Mouse (Mus musculus) G1E (cell line): ENCODE measurements at regions not wholly inside any gene's neighbourhood (a gene's known extent, or its start where the extent isn't known, plus 50 kb on each side); places are given as distances from the start of the nearest gene placed in this dataset.

Experiments
- CTCF ChIP-seq: IDR thresholded peaks from 2 replicates; pipeline ENCODE4 v1.5.1; 2012; ENCODE audit warnings: low read depth, low read length, inconsistent platforms, mixed read lengths
- GATA1 ChIP-seq: IDR thresholded peaks from 2 replicates; pipeline ENCODE4 v1.6.1; 2012; ENCODE audit warnings: borderline replicate concordance, low read length, inconsistent platforms, mixed read lengths
- GATA2 ChIP-seq: IDR thresholded peaks from 2 replicates; pipeline ENCODE4 v1.6.1; 2012; ENCODE audit warnings: low read depth, low read length, inconsistent platforms, borderline replicate concordance
- POLR2AphosphoS5 ChIP-seq: IDR thresholded peaks from 2 replicates; pipeline ENCODE4 v1.6.1; 2012; ENCODE audit warnings: low read depth, low read length, inconsistent platforms; ENCODE audit not compliant: insufficient replicate concordance
- TAL1 ChIP-seq: conservative IDR thresholded peaks from 2 replicates; pipeline ENCODE4 v1.6.1; 2012; ENCODE audit warnings: low read depth, low read length, inconsistent platforms, mixed read lengths

DNA sequence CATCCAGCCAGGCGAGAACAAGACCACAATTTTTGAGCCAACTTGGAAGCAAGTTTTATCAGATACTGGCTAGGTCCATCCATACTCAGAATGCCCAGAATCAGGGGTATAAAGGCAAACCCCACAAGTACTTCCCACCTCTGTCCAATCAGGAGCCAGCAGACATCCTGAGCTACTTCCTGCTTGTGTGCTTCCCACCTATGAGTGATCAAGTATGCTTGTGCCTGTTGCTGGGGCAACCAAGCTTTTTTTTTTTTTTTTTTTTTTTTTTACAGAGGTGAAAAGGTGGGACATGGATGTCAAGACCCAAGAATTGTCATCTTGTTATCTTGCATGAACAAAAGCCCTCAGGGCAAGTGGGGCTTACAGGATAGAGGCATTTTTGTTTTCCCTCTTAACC is 155.4 kb downstream of the BC067074 start:
- TF ChIP-seq CTCF, result no peak
- TF ChIP-seq TAL1, result no peak
- no peak for TF ChIP-seq GATA1
- TF ChIP-seq POLR2AphosphoS5, result no peak
- no peak for TF ChIP-seq GATA2
